Mouse (Mus musculus): ENCODE data around the gene A930033H14Rik. TPM values are rescaled to one million over a fixed set of nuclear protein-coding genes. Genes with fewer than 3 reads are reported as not detected.

The A930033H14Rik gene
- polyA plus RNA-seq, 1 experiment from 2014 or later = 2.4 TPM

DNA sequence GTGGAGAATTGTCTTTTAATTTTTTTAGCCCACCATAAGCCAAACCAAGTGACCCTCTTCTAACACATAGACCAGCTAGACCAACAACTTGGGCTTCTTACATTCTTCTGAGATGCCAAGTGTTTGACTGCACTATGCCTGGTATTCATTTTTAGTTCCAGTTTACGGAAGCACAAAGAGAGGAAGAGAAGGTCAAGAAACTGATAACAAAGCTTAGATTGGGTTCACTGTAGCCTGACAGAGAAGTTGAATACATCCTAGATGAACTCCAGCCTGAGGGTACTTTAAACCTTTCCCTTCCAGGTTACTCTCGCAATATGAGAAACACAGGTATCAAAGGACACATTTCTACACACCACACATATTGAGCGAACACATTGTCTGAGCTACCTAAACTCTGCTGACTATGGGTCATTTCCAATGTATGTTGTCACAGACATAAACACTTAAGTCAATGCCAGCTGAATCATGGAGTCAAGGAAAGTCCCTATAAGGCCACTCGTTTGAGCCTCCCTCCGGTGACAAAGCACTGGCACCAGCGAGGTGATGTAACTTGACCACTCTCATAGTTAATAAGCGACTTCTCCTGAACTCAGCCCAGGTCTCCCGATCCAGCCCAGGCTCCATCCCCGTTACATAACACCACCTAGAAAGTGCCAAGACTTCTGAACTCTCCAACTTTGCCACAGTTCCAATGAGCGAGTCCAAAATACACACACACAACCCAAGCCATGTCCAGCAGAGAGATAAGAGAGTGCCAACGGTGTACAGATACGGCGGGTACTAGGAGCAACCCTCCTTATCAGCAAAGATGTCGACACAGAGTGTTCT, 5.8 kb upstream of the A930033H14Rik start:
- Histone ChIP-seq H3K27me3 (ENCODE audit: control insufficient read depth, insufficient read depth, low read length) (no peaks in the 10 kb centered on the region), H3K4me1 (ENCODE audit: control insufficient read depth in 2 of 2, insufficient read depth in 2 of 2, low read length in 2 of 2) (peaks cover 10 to 35% of the 10 kb centered on the region in 2 experiments), H3K9me3 (ENCODE audit: control insufficient read depth, low read length) (no peaks in the 10 kb centered on the region), H3K4me2 (ENCODE audit: low read length) (no peak overlapping the region), H3K27ac (replicated peaks in 1 of 2; ENCODE audit: control insufficient read depth in 1 of 2, insufficient read depth in 1 of 2, low read depth in 2 of 2, low read length in 2 of 2) (peak overlapping the region in 1 of 2 experiments; percentile 48; a peak in 2 of 4 replicates), H3K4me3 (ENCODE audit: control insufficient read depth in 1 of 2, insufficient read depth in 1 of 2, low read depth in 1 of 2, low read length in 2 of 2) (no peak overlapping the region), H3K36me3 (ENCODE audit: control insufficient read depth, insufficient read depth, low read length) (peaks cover 44% of the 10 kb centered on the region), H3K9ac (ENCODE audit: low read length) (no peak overlapping the region)
- ATAC-seq (ENCODE audit: insufficient number of reproducible peaks, insufficient read depth, low FRiP score, low read depth) = peak; percentile 40; the same call in 1 of the 2 replicates
- 38% methylated on average over 14 of the region's 14 CpGs for WGBS

DNA sequence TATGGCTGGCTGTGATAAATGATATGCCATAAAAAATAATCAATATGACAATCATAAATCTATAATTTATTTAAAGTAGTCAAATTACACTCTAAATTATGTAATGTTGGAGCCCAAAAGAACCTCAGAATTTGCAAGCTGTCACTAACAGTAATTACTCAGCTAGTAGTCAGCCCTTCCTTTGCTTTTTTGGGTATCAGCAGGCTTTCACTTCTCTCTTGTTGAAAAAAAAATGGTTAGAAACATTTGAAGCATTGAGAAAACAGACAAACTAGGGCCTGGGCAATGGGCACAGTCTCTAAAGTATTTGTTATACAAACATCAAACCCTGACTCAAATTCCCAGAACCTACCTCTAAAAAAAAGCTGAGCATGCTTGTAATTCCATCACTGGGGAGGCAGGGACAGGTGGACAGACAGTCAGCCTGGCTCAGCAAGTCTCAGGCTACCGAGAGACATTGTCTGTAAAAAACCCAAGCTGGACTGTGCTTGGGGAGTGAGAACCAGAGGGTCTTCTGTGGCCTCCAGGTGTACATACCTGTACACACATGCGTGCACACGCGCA, 4.3 kb upstream of the A930033H14Rik start:
- no peaks in the 10 kb centered on the region for H3K9me3 ChIP-seq (ENCODE audit: control insufficient read depth, low read length)
- H3K4me2 ChIP-seq (ENCODE audit: low read length) = no peak overlapping the region
- H3K36me3 ChIP-seq (ENCODE audit: control insufficient read depth, insufficient read depth, low read length) = peaks cover 31% of the 10 kb centered on the region
- WGBS = 95% methylated on average over 4 of the region's 4 CpGs
- H3K9ac ChIP-seq (ENCODE audit: low read length) = no peak overlapping the region
- no peak for ATAC-seq (ENCODE audit: insufficient number of reproducible peaks, insufficient read depth, low FRiP score, low read depth)
- H3K4me1 ChIP-seq (ENCODE audit: control insufficient read depth in 2 of 2, insufficient read depth in 2 of 2, low read length in 2 of 2) = peaks cover 9 to 33% of the 10 kb centered on the region in 2 experiments
- no peak overlapping the region for H3K4me3 ChIP-seq (ENCODE audit: control insufficient read depth in 1 of 2, insufficient read depth in 1 of 2, low read depth in 1 of 2, low read length in 2 of 2)
- no peak overlapping the region for H3K27ac ChIP-seq (replicated peaks in 1 of 2; ENCODE audit: control insufficient read depth in 1 of 2, insufficient read depth in 1 of 2, low read depth in 2 of 2, low read length in 2 of 2)
- no peaks in the 10 kb centered on the region for H3K27me3 ChIP-seq (ENCODE audit: control insufficient read depth, insufficient read depth, low read length)

DNA sequence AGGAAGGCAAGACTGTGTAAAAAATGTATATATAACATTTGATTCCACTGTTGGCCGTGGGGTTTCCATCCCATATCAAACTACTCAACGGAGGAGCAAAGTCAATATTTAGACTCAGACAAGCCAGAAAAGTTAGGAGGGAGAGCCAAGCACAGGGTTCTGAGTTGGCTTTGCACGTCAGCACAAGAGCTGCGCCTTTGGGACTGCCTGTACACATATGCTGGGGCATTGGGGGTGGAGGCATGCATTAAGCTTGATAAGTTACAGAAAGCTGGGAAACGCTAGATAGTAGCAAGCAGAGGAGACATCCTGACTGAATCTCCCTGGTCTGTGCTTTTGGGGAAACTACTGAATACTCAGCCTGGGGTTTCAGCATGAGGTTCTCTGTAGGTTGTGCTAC, 1.1 kb upstream of the A930033H14Rik start:
- H3K27ac ChIP-seq (replicated peaks in 1 of 2; ENCODE audit: control insufficient read depth in 1 of 2, insufficient read depth in 1 of 2, low read depth in 2 of 2, low read length in 2 of 2) = peak overlapping the region; percentile 96 to 100
- H3K4me2 ChIP-seq (ENCODE audit: low read length) = peak overlapping the region; percentile 91
- H3K27me3 ChIP-seq (ENCODE audit: control insufficient read depth, insufficient read depth, low read length) = no peaks in the 10 kb centered on the region
- 5% methylated on average over 5 of the region's 5 CpGs for WGBS
- H3K4me3 ChIP-seq (ENCODE audit: control insufficient read depth in 1 of 2, insufficient read depth in 1 of 2, low read depth in 1 of 2, low read length in 2 of 2) = peak overlapping the region; percentile 80 to 93
- H3K9ac ChIP-seq (ENCODE audit: low read length) = peak overlapping the region; percentile 98
- H3K4me1 ChIP-seq (ENCODE audit: control insufficient read depth in 2 of 2, insufficient read depth in 2 of 2, low read length in 2 of 2) = peaks cover 5 to 27% of the 10 kb centered on the region in 2 experiments
- peaks cover 27% of the 10 kb centered on the region for H3K36me3 ChIP-seq (ENCODE audit: control insufficient read depth, insufficient read depth, low read length)
- no peaks in the 10 kb centered on the region for H3K9me3 ChIP-seq (ENCODE audit: control insufficient read depth, low read length)
- no peak for ATAC-seq (ENCODE audit: insufficient number of reproducible peaks, insufficient read depth, low FRiP score, low read depth)

DNA sequence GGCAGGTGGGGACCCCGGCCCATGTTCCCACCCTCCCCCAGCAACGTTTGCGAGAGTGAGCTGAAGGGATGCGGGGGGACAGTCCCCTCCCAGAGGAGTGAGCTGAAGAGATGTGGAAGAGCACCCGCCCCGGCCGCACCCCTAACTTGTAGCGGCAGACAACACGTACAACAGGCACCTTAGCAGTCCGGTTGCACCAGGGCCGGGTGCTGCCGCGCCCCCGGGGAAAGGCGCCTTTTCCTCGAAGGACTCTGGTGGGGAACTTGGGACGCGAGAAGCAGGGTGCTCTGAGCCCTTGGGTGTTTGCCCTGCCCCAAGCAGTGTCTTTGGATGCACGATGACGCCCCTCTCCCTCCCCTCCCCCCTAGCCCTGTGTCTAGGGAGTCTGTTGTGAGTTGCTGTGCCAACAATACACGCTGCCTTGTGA, 566 bp upstream of the A930033H14Rik start:
- H3K9ac ChIP-seq (ENCODE audit: low read length) = peak overlapping the region; percentile 98
- H3K4me3 ChIP-seq (ENCODE audit: control insufficient read depth in 1 of 2, insufficient read depth in 1 of 2, low read depth in 1 of 2, low read length in 2 of 2) = peak overlapping the region; percentile 80 to 93
- ATAC-seq (ENCODE audit: insufficient number of reproducible peaks, insufficient read depth, low FRiP score, low read depth) = peak; percentile 32
- H3K27me3 ChIP-seq (ENCODE audit: control insufficient read depth, insufficient read depth, low read length) = no peaks in the 10 kb centered on the region
- peaks cover 3% of the 10 kb centered on the region; the same call in 1 of the 2 replicates for H3K9me3 ChIP-seq (ENCODE audit: control insufficient read depth, low read length)
- peak overlapping the region; percentile 91 for H3K4me2 ChIP-seq (ENCODE audit: low read length)
- peaks cover 2 to 22% of the 10 kb centered on the region in 2 experiments for H3K4me1 ChIP-seq (ENCODE audit: control insufficient read depth in 2 of 2, insufficient read depth in 2 of 2, low read length in 2 of 2)
- WGBS = 2% methylated on average over 21 of the region's 21 CpGs
- H3K36me3 ChIP-seq (ENCODE audit: control insufficient read depth, insufficient read depth, low read length) = peaks cover 24% of the 10 kb centered on the region
- H3K27ac ChIP-seq (replicated peaks in 1 of 2; ENCODE audit: control insufficient read depth in 1 of 2, insufficient read depth in 1 of 2, low read depth in 2 of 2, low read length in 2 of 2) = peak overlapping the region; percentile 96 to 100

DNA sequence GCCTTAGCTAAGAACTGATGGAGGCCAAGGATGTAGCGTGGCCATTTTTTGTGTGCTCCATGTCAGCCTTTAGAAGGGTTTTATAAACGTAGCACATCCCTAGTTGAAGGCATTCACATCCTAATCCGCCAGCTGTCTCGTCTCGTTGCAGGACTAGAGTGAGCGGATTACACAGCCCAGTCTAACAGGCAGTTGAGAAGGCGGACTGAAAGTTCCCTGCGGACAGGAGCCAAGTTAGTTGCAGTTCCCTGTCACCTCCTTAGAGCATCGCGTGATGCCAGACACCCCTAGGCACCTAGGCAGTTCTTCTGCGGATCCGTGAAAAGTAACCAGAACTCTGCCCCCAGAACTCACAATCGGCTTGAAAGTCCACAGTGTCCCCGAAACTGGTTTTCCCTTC, 922 bp downstream of the A930033H14Rik start:
- H3K4me3 ChIP-seq (ENCODE audit: control insufficient read depth in 1 of 2, insufficient read depth in 1 of 2, low read depth in 1 of 2, low read length in 2 of 2) = peak overlapping the region; percentile 49 to 80
- H3K36me3 ChIP-seq (ENCODE audit: control insufficient read depth, insufficient read depth, low read length) = peaks cover 15% of the 10 kb centered on the region
- H3K4me1 ChIP-seq (ENCODE audit: control insufficient read depth in 2 of 2, insufficient read depth in 2 of 2, low read length in 2 of 2) = peaks cover 2 to 15% of the 10 kb centered on the region in 2 experiments
- no peaks in the 10 kb centered on the region for H3K27me3 ChIP-seq (ENCODE audit: control insufficient read depth, insufficient read depth, low read length)
- H3K9ac ChIP-seq (ENCODE audit: low read length) = peak overlapping the region; percentile 98
- ATAC-seq (ENCODE audit: insufficient number of reproducible peaks, insufficient read depth, low FRiP score, low read depth) = no peak
- H3K4me2 ChIP-seq (ENCODE audit: low read length) = peak overlapping the region; percentile 91
- 4% methylated on average over 14 of the region's 14 CpGs for WGBS
- peaks cover 3% of the 10 kb centered on the region; the same call in 1 of the 2 replicates for H3K9me3 ChIP-seq (ENCODE audit: control insufficient read depth, low read length)
- H3K27ac ChIP-seq (replicated peaks in 1 of 2; ENCODE audit: control insufficient read depth in 1 of 2, insufficient read depth in 1 of 2, low read depth in 2 of 2, low read length in 2 of 2) = peak overlapping the region; percentile 77 to 100

DNA sequence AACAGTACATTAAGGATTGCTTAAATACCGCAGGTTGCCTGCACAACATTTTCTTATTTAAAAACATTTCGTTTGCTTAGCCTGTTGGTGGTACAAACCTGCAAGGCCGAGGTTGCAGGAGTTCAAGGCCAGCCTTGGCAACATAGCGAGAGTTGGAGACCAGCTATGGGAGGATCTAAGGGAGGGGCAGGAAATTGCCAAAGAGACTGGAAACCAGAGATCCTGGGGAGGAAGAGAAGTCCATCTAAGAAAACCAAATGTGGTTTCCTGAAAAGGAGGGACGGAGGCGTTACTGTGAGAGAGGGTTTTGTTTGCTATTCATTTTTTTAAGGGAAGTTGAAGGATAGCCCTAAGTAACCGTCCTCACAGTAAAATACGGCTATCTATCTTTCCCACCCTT, 1.3 kb downstream of the A930033H14Rik start:
- 59% methylated on average over 8 of the region's 8 CpGs for WGBS
- peak overlapping the region; percentile 98 for H3K9ac ChIP-seq (ENCODE audit: low read length)
- peaks cover 3% of the 10 kb centered on the region; the same call in 1 of the 2 replicates for H3K9me3 ChIP-seq (ENCODE audit: control insufficient read depth, low read length)
- H3K27ac ChIP-seq (replicated peaks in 1 of 2; ENCODE audit: control insufficient read depth in 1 of 2, insufficient read depth in 1 of 2, low read depth in 2 of 2, low read length in 2 of 2) = peak overlapping the region; percentile 77 to 100
- H3K4me3 ChIP-seq (ENCODE audit: control insufficient read depth in 1 of 2, insufficient read depth in 1 of 2, low read depth in 1 of 2, low read length in 2 of 2) = peak overlapping the region; percentile 49 to 80; a peak in 3 of 4 replicates
- peaks cover 2 to 15% of the 10 kb centered on the region in 2 experiments for H3K4me1 ChIP-seq (ENCODE audit: control insufficient read depth in 2 of 2, insufficient read depth in 2 of 2, low read length in 2 of 2)
- H3K4me2 ChIP-seq (ENCODE audit: low read length) = peak overlapping the region; percentile 91
- no peaks in the 10 kb centered on the region for H3K27me3 ChIP-seq (ENCODE audit: control insufficient read depth, insufficient read depth, low read length)
- no peak for ATAC-seq (ENCODE audit: insufficient number of reproducible peaks, insufficient read depth, low FRiP score, low read depth)
- H3K36me3 ChIP-seq (ENCODE audit: control insufficient read depth, insufficient read depth, low read length) = peaks cover 11% of the 10 kb centered on the region

DNA sequence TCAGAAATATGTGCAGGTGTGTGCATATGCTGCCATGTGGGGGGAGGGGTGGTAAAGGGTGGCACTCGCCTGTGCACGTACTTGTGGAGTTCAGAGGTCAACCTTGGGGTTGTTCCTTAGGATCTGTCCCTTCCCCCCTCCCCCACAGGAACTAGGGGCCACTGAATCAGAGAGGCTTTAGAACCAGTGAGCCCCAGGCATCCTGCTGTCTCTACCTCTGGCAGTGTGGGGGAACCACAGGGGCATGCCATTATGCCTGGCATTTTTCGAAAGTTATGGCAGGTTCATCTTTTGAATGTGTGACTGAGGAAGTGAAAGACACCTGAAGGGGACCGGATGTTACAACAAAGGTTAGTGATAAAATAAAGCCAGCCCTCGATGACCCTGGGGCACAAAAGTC, 2.2 kb downstream of the A930033H14Rik start:
- Histone ChIP-seq H3K4me1 (ENCODE audit: control insufficient read depth in 2 of 2, insufficient read depth in 2 of 2, low read length in 2 of 2) (peaks cover 2 to 15% of the 10 kb centered on the region in 2 experiments), H3K27me3 (ENCODE audit: control insufficient read depth, insufficient read depth, low read length) (no peaks in the 10 kb centered on the region), H3K27ac (replicated peaks in 1 of 2; ENCODE audit: control insufficient read depth in 1 of 2, insufficient read depth in 1 of 2, low read depth in 2 of 2, low read length in 2 of 2) (no peak overlapping the region), H3K4me3 (ENCODE audit: control insufficient read depth in 1 of 2, insufficient read depth in 1 of 2, low read depth in 1 of 2, low read length in 2 of 2) (no peak overlapping the region), H3K4me2 (ENCODE audit: low read length) (no peak overlapping the region), H3K9ac (ENCODE audit: low read length) (no peak overlapping the region), H3K9me3 (ENCODE audit: control insufficient read depth, low read length) (peaks cover 3% of the 10 kb centered on the region; the same call in 1 of the 2 replicates), H3K36me3 (ENCODE audit: control insufficient read depth, insufficient read depth, low read length) (peaks cover 2% of the 10 kb centered on the region; the same call in 1 of the 2 replicates)
- 85% methylated on average over 5 of the region's 5 CpGs for WGBS
- ATAC-seq (ENCODE audit: insufficient number of reproducible peaks, insufficient read depth, low FRiP score, low read depth) = no peak
